ENCODE assay signal across 16 mouse cellular contexts in the genomic region with DNA sequence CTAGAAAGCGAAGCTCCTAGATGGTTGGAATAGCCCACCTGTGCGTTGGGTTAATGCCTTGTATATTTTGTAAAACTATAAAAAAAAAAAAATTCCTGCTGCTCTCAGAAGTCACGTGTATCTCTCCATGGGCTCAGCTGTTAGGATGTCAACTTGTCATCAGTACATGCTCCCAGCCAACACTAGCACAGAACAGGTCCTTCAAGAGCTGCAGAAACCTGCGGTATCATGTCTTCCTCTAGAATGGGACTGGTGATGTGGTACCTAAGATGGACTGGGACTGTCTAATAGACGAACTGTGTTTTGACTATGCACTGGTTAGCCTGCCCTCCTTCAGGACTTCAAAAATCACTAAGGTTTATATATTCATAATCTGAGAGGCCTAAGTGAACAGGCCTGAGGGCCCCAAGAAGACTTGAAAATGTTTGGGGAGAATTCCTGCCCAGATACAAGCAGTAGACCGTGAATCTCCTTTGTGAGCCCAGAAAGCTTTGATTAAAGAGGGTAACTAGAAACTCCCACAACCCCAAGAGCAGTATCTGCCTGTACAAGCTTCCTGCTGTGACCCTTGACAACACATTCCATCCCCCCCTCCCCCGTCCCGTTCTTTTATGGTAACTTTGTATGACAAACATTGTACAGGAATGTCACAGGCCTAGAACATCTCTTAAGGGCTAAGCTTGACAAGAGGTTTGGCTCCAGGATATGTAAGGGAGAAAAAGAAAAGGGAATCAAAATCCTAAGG.
DNase-seq lines count a peak whose midpoint lies in the region; ATAC-seq and TF ChIP-seq lines count a peak whose summit lies in the region.
"Had no signal": no experiment of that assay in that cellular context is flagged by ENCODE, and none has a peak within 500 bp of the region (broad histone marks: within the 10 kb centered on the region; RNA-seq: fewer than 3 reads in every experiment).

No protein-coding gene starts in this region.

- DNase-seq in hindbrain, embryonic 10.5 days (ENCODE audit: low spot score), result peak; percentile 33
- DNase-seq in retina, embryonic 14.5 days (ENCODE audit: low spot score), result peak; percentile 15
- no peak for DNase-seq in retina, postnatal 1 day
- no peak for DNase-seq in forebrain, postnatal 0 days
- DNase-seq in frontal cortex, postnatal 14 days (ENCODE audit: low spot score in 2 of 2), result no peak
- DNase-seq: adrenal gland, postnatal 25 days; cerebellum, adult 11 months; kidney, adult 2 months; liver, postnatal 0 days; right cerebral cortex, postnatal 25 days; thymus, postnatal 14 days had no signal

- H3K4me3 ChIP-seq in hindbrain, embryonic 10.5 days, result no peak overlapping the region
- no peak overlapping the region for H3K4me3 ChIP-seq in hindbrain, embryonic 16.5 days (ENCODE audit: low read length)
- H3K4me3 ChIP-seq in forebrain, postnatal 0 days (ENCODE audit: low read depth, low read length), result no peak overlapping the region
- no peak overlapping the region for H3K4me3 ChIP-seq in midbrain, embryonic 15.5 days
- no peak overlapping the region for H3K4me3 ChIP-seq in intestine, embryonic 15.5 days (replicated peaks)
- H3K4me3 ChIP-seq: embryonic facial prominence, embryonic 12.5 days; megakaryocyte, embryonic 14.5 days had no signal

- no peak for ATAC-seq in hindbrain, embryonic 16.5 days
- ATAC-seq in forebrain, postnatal 0 days, result no peak
- ATAC-seq in midbrain, embryonic 15.5 days (replicated peaks), result no peak
- no peak for ATAC-seq in intestine, embryonic 15.5 days
- ATAC-seq: liver, postnatal 0 days had no signal

- H3K9me3 ChIP-seq in hindbrain, embryonic 10.5 days, result no peaks in the 10 kb centered on the region
- no peaks in the 10 kb centered on the region for H3K9me3 ChIP-seq in hindbrain, embryonic 16.5 days (ENCODE audit: control insufficient read depth, low read length)
- no peaks in the 10 kb centered on the region for H3K9me3 ChIP-seq in forebrain, postnatal 0 days (ENCODE audit: low read length)
- no peaks in the 10 kb centered on the region for H3K9me3 ChIP-seq in midbrain, embryonic 15.5 days
- H3K9me3 ChIP-seq in intestine, embryonic 15.5 days, result no peaks in the 10 kb centered on the region
- H3K9me3 ChIP-seq: embryonic facial prominence, embryonic 12.5 days; megakaryocyte, embryonic 14.5 days had no signal

- no peaks in the 10 kb centered on the region for H3K36me3 ChIP-seq in hindbrain, embryonic 10.5 days
- H3K36me3 ChIP-seq in hindbrain, embryonic 16.5 days (ENCODE audit: control insufficient read depth, insufficient read depth, low read length), result no peaks in the 10 kb centered on the region
- H3K36me3 ChIP-seq in forebrain, postnatal 0 days (ENCODE audit: insufficient read depth), result no peaks in the 10 kb centered on the region
- H3K36me3 ChIP-seq in midbrain, embryonic 15.5 days (replicated peaks), result no peaks in the 10 kb centered on the region
- no peaks in the 10 kb centered on the region for H3K36me3 ChIP-seq in intestine, embryonic 15.5 days
- H3K36me3 ChIP-seq: embryonic facial prominence, embryonic 12.5 days had no signal

- H3K27me3 ChIP-seq in hindbrain, embryonic 10.5 days (ENCODE audit: insufficient read depth, poor library complexity, severe bottlenecking), result no peaks in the 10 kb centered on the region
- no peaks in the 10 kb centered on the region for H3K27me3 ChIP-seq in hindbrain, embryonic 16.5 days (replicated peaks; ENCODE audit: control insufficient read depth, insufficient read depth, low read length)
- no peaks in the 10 kb centered on the region for H3K27me3 ChIP-seq in forebrain, postnatal 0 days (ENCODE audit: insufficient read depth, low read length)
- no peaks in the 10 kb centered on the region for H3K27me3 ChIP-seq in midbrain, embryonic 15.5 days (replicated peaks)
- H3K27me3 ChIP-seq in intestine, embryonic 15.5 days (replicated peaks), result no peaks in the 10 kb centered on the region
- H3K27me3 ChIP-seq: embryonic facial prominence, embryonic 12.5 days; megakaryocyte, embryonic 14.5 days had no signal

- H3K27ac ChIP-seq in hindbrain, embryonic 10.5 days, result peak overlapping the region; percentile 54
- H3K27ac ChIP-seq in hindbrain, embryonic 16.5 days (ENCODE audit: low read depth, low read length), result no peak overlapping the region
- H3K27ac ChIP-seq in forebrain, postnatal 0 days (ENCODE audit: low read depth, low read length), result peak overlapping the region; percentile 22; the same call in 1 of the 2 replicates
- H3K27ac ChIP-seq in midbrain, embryonic 15.5 days, result peak overlapping the region; percentile 8; the same call in 1 of the 2 replicates
- no peak overlapping the region for H3K27ac ChIP-seq in intestine, embryonic 15.5 days
- H3K27ac ChIP-seq: embryonic facial prominence, embryonic 12.5 days had no signal

- peaks cover 73% of the 10 kb centered on the region for H3K4me1 ChIP-seq in hindbrain, embryonic 10.5 days (replicated peaks)
- H3K4me1 ChIP-seq in hindbrain, embryonic 16.5 days (ENCODE audit: control insufficient read depth, insufficient read depth, low read depth, low read length), result no peaks in the 10 kb centered on the region
- no peaks in the 10 kb centered on the region for H3K4me1 ChIP-seq in forebrain, postnatal 0 days (ENCODE audit: insufficient read depth)
- H3K4me1 ChIP-seq in midbrain, embryonic 15.5 days, result peaks cover 24% of the 10 kb centered on the region
- no peaks in the 10 kb centered on the region for H3K4me1 ChIP-seq in intestine, embryonic 15.5 days (replicated peaks)
- H3K4me1 ChIP-seq: megakaryocyte, embryonic 14.5 days had no signal

- TF ChIP-seq CTCF in forebrain, postnatal 0 days (IDR thresholded peaks at IDR 0.05; ENCODE audit: low read depth), result no peak

- no peak overlapping the region for H3K4me2 ChIP-seq in hindbrain, embryonic 16.5 days (ENCODE audit: low read length)
- H3K4me2 ChIP-seq in forebrain, postnatal 0 days (ENCODE audit: low read depth), result no peak overlapping the region
- H3K4me2 ChIP-seq in midbrain, embryonic 15.5 days, result no peak overlapping the region
- no peak overlapping the region for H3K4me2 ChIP-seq in intestine, embryonic 15.5 days (replicated peaks)
- H3K4me2 ChIP-seq: embryonic facial prominence, embryonic 12.5 days had no signal

- no peak overlapping the region for H3K9ac ChIP-seq in hindbrain, embryonic 16.5 days (ENCODE audit: low read depth, low read length)
- no peak overlapping the region for H3K9ac ChIP-seq in forebrain, postnatal 0 days
- H3K9ac ChIP-seq in midbrain, embryonic 15.5 days, result no peak overlapping the region
- H3K9ac ChIP-seq in intestine, embryonic 15.5 days, result no peak overlapping the region
- H3K9ac ChIP-seq: embryonic facial prominence, embryonic 12.5 days; liver, postnatal 0 days had no signal

- WGBS in hindbrain, embryonic 10.5 days, result 32% methylated on average over 8 of the region's 8 CpGs
- WGBS in hindbrain, embryonic 16.5 days, result 34% methylated on average over 8 of the region's 8 CpGs
- WGBS in forebrain, postnatal 0 days, result 39% methylated on average over 8 of the region's 8 CpGs
- WGBS in midbrain, embryonic 15.5 days, result 39% methylated on average over 8 of the region's 8 CpGs
- WGBS in intestine, embryonic 15.5 days, result 69% methylated on average over 8 of the region's 8 CpGs

Comparison
In these comparisons a context has a peak if more than half of its experiments do, and no peak if none do; other contexts are left out.
1. DNase-seq: peak in hindbrain, embryonic 10.5 days (single experiment) and retina, embryonic 14.5 days (single experiment); none in retina, postnatal 1 day (single experiment), forebrain, postnatal 0 days (single experiment) and frontal cortex, postnatal 14 days (0 of 2).
2. H3K27ac ChIP-seq: peak in hindbrain, embryonic 10.5 days (single experiment), forebrain, postnatal 0 days (single experiment) and midbrain, embryonic 15.5 days (single experiment); none in hindbrain, embryonic 16.5 days (single experiment) and intestine, embryonic 15.5 days (single experiment).